Mouse (Mus musculus): ENCODE results near the gene Foxn3. TPM values are rescaled to one million over a fixed set of nuclear protein-coding genes. Genes with fewer than 3 reads are reported as not detected.

Foxn3 gene
- polyA plus RNA-seq, 1 experiment, result 5.8 TPM

GRCm38 (mm10) chr12:99537316-99537715, 26.1 kb downstream of the Foxn3 start:
- TF ChIP-seq TCF12 (IDR thresholded peaks at IDR 0.05; ENCODE audit: insufficient read depth, poor library complexity, severe bottlenecking), result no peak
- no peak for TF ChIP-seq REST (IDR thresholded peaks at IDR 0.05; ENCODE audit: insufficient read depth, insufficient read length)
- TF ChIP-seq USF1 (IDR thresholded peaks at IDR 0.05; ENCODE audit: low read depth), result no peak
- TF ChIP-seq SRF (IDR thresholded peaks at IDR 0.05; ENCODE audit: control insufficient read depth, insufficient read length, low read depth), result no peak
- TF ChIP-seq E2F4 (IDR thresholded peaks at IDR 0.05; ENCODE audit: insufficient read depth), result no peak
- no peak for TF ChIP-seq TCF3 (IDR thresholded peaks at IDR 0.05; ENCODE audit: insufficient read length, low read depth)
- TF ChIP-seq CEBPB (IDR thresholded peaks at IDR 0.05; ENCODE audit: insufficient read depth, poor library complexity, severe bottlenecking), result no peak
- no peak for TF ChIP-seq MYOD1 (IDR thresholded peaks at IDR 0.05; ENCODE audit: control insufficient read depth in 1 of 3, insufficient read length in 2 of 3, low read depth in 2 of 3)
- no peak for TF ChIP-seq POLR2AphosphoS2 (IDR thresholded peaks at IDR 0.05; ENCODE audit: insufficient read length, low read depth)
- no peak for TF ChIP-seq MYOG (IDR thresholded peaks at IDR 0.05; ENCODE audit: control insufficient read depth in 1 of 3, insufficient read depth in 1 of 3, insufficient read length in 2 of 3, low read depth in 2 of 3)
- no peak for TF ChIP-seq POLR2A (IDR thresholded peaks at IDR 0.05; ENCODE audit: insufficient read length, low read depth)
- no peak for TF ChIP-seq MAX (IDR thresholded peaks at IDR 0.05; ENCODE audit: low read depth)
- Histone ChIP-seq H3K27me3 (ENCODE audit: control insufficient read depth, insufficient read depth, insufficient read length) (no peaks in the 10 kb centered on the region), H3K36me3 (ENCODE audit: control insufficient read depth, insufficient read depth) (no peaks in the 10 kb centered on the region), H3K4me3 (no peak overlapping the region), H3ac (ENCODE audit: control insufficient read depth, insufficient read length) (no peak overlapping the region), H3K4me2 (ENCODE audit: low read depth) (no peak overlapping the region), H3K79me2 (ENCODE audit: control insufficient read depth, insufficient read depth) (no peaks in the 10 kb centered on the region)

- no peaks in the 10 kb centered on the region for H3K27me3 ChIP-seq (ENCODE audit: control insufficient read depth, insufficient read depth, insufficient read length)
- H3K36me3 ChIP-seq (ENCODE audit: control insufficient read depth, insufficient read depth), result no peaks in the 10 kb centered on the region
- no peak overlapping the region for H3K4me3 ChIP-seq
- no peak for TF ChIP-seq TCF12 (IDR thresholded peaks at IDR 0.05; ENCODE audit: insufficient read depth, poor library complexity, severe bottlenecking)
- TF ChIP-seq TCF3 (IDR thresholded peaks at IDR 0.05; ENCODE audit: insufficient read length, low read depth), result no peak
- TF ChIP-seq E2F4 (IDR thresholded peaks at IDR 0.05; ENCODE audit: insufficient read depth), result no peak
- TF ChIP-seq MYOD1 (IDR thresholded peaks at IDR 0.05; ENCODE audit: control insufficient read depth in 1 of 3, insufficient read length in 2 of 3, low read depth in 2 of 3), result no peak
- no peak overlapping the region for H3K4me2 ChIP-seq (ENCODE audit: low read depth)
- H3ac ChIP-seq (ENCODE audit: control insufficient read depth, insufficient read length), result no peak overlapping the region
- H3K79me2 ChIP-seq (ENCODE audit: control insufficient read depth, insufficient read depth), result no peaks in the 10 kb centered on the region
Observed at GRCm38 (mm10) chr12:99536426-99536825, 27.0 kb downstream of the Foxn3 start.

GRCm38 (mm10) chr12:99532342-99532741, 31.0 kb downstream of the Foxn3 start:
- H3K4me3 ChIP-seq, result no peak overlapping the region
- no peak overlapping the region for H3ac ChIP-seq (ENCODE audit: control insufficient read depth, insufficient read length)
- TF ChIP-seq MYOG (IDR thresholded peaks at IDR 0.05; ENCODE audit: control insufficient read depth in 1 of 3, insufficient read depth in 1 of 3, insufficient read length in 2 of 3, low read depth in 2 of 3) (no peak), POLR2A (IDR thresholded peaks at IDR 0.05; ENCODE audit: insufficient read length, low read depth) (no peak), CEBPB (IDR thresholded peaks at IDR 0.05; ENCODE audit: insufficient read depth, poor library complexity, severe bottlenecking) (no peak), POLR2AphosphoS2 (IDR thresholded peaks at IDR 0.05; ENCODE audit: insufficient read length, low read depth) (no peak), TCF3 (IDR thresholded peaks at IDR 0.05; ENCODE audit: insufficient read length, low read depth) (no peak), USF1 (IDR thresholded peaks at IDR 0.05; ENCODE audit: low read depth) (no peak), E2F4 (IDR thresholded peaks at IDR 0.05; ENCODE audit: insufficient read depth) (no peak), SRF (IDR thresholded peaks at IDR 0.05; ENCODE audit: control insufficient read depth, insufficient read length, low read depth) (no peak), TCF12 (IDR thresholded peaks at IDR 0.05; ENCODE audit: insufficient read depth, poor library complexity, severe bottlenecking) (no peak), MYOD1 (IDR thresholded peaks at IDR 0.05; ENCODE audit: control insufficient read depth in 1 of 3, insufficient read length in 2 of 3, low read depth in 2 of 3) (no peak), MAX (IDR thresholded peaks at IDR 0.05; ENCODE audit: low read depth) (no peak), REST (IDR thresholded peaks at IDR 0.05; ENCODE audit: insufficient read depth, insufficient read length) (no peak)
- no peaks in the 10 kb centered on the region for H3K36me3 ChIP-seq (ENCODE audit: control insufficient read depth, insufficient read depth)
- H3K79me2 ChIP-seq (ENCODE audit: control insufficient read depth, insufficient read depth), result no peaks in the 10 kb centered on the region
- H3K4me2 ChIP-seq (ENCODE audit: low read depth), result no peak overlapping the region
- H3K27me3 ChIP-seq (ENCODE audit: control insufficient read depth, insufficient read depth, insufficient read length), result no peaks in the 10 kb centered on the region

GRCm38 (mm10) chr12:99529687-99530411, 33.5 kb downstream of the Foxn3 start:
- Histone ChIP-seq H3K36me3 (ENCODE audit: control insufficient read depth, insufficient read depth) (no peaks in the 10 kb centered on the region), H3K27me3 (ENCODE audit: control insufficient read depth, insufficient read depth, insufficient read length) (no peaks in the 10 kb centered on the region), H3K4me2 (ENCODE audit: low read depth) (no peak overlapping the region), H3K79me2 (ENCODE audit: control insufficient read depth, insufficient read depth) (no peaks in the 10 kb centered on the region), H3ac (ENCODE audit: control insufficient read depth, insufficient read length) (no peak overlapping the region), H3K4me3 (no peak overlapping the region)
- TF ChIP-seq E2F4 (IDR thresholded peaks at IDR 0.05; ENCODE audit: insufficient read depth) (no peak), MYOG (IDR thresholded peaks at IDR 0.05; ENCODE audit: control insufficient read depth in 1 of 3, insufficient read depth in 1 of 3, insufficient read length in 2 of 3, low read depth in 2 of 3) (no peak), CEBPB (IDR thresholded peaks at IDR 0.05; ENCODE audit: insufficient read depth, poor library complexity, severe bottlenecking) (no peak), USF1 (IDR thresholded peaks at IDR 0.05; ENCODE audit: low read depth) (no peak), SRF (IDR thresholded peaks at IDR 0.05; ENCODE audit: control insufficient read depth, insufficient read length, low read depth) (no peak), TCF3 (IDR thresholded peaks at IDR 0.05; ENCODE audit: insufficient read length, low read depth) (no peak), REST (IDR thresholded peaks at IDR 0.05; ENCODE audit: insufficient read depth, insufficient read length) (no peak), POLR2AphosphoS2 (IDR thresholded peaks at IDR 0.05; ENCODE audit: insufficient read length, low read depth) (no peak), POLR2A (IDR thresholded peaks at IDR 0.05; ENCODE audit: insufficient read length, low read depth) (no peak), MAX (IDR thresholded peaks at IDR 0.05; ENCODE audit: low read depth) (no peak), MYOD1 (IDR thresholded peaks at IDR 0.05; ENCODE audit: control insufficient read depth in 1 of 3, insufficient read length in 2 of 3, low read depth in 2 of 3) (no peak), TCF12 (IDR thresholded peaks at IDR 0.05; ENCODE audit: insufficient read depth, poor library complexity, severe bottlenecking) (no peak)

Measured in myocyte (in vitro differentiated cells).